Mouse (Mus musculus) midbrain, embryonic 12.5 days (tissue): ENCODE measurements around the gene Nup43. TPM values are rescaled to one million over a fixed set of nuclear protein-coding genes. Genes with fewer than 3 reads are reported as not detected.
A peak's percentile ranks its signal among the peaks of the same experiment; 100 is the strongest.

Experiments used
- ATAC-seq: fragments of 200-750 bp; cut with Nextera tagmentation; 2 replicates; pipeline ENCODE4 v1.8.0; 2017; ENCODE audit warnings: low read depth, moderate TSS enrichment, moderate library complexity; ENCODE audit not compliant: low FRiP score
- H3K27ac ChIP-seq: fragments of 300-500 bp; sonication (generic); replicated peaks from 2 replicates; pipeline ENCODE4 v1.5.1; 2016; ENCODE audit warnings: mild to moderate bottlenecking
- H3K27me3 ChIP-seq: fragments of 300-500 bp; sonication (generic); 2 replicates; pipeline ENCODE4 v1.6.1; 2016; ENCODE audit warnings: mild to moderate bottlenecking
- H3K36me3 ChIP-seq: fragments of 300-500 bp; sonication (generic); 2 replicates; pipeline ENCODE4 v1.6.1; 2016
- H3K4me1 ChIP-seq: fragments of 300-500 bp; sonication (generic); 2 replicates; pipeline ENCODE4 v1.6.1; 2016
- H3K4me2 ChIP-seq: fragments of 300-500 bp; sonication (generic); replicated peaks from 2 replicates; pipeline ENCODE4 v1.6.1; 2016; ENCODE audit warnings: mild to moderate bottlenecking, moderate library complexity
- H3K4me3 ChIP-seq: fragments of 300-500 bp; sonication (generic); 2 replicates; pipeline ENCODE4 v1.5.1; 2016; ENCODE audit warnings: mild to moderate bottlenecking
- H3K9ac ChIP-seq: fragments of 300-500 bp; sonication (generic); replicated peaks from 2 replicates; pipeline ENCODE4 v1.6.1; 2016; ENCODE audit warnings: mild to moderate bottlenecking, moderate library complexity
- H3K9me3 ChIP-seq: fragments of 300-500 bp; sonication (generic); 2 replicates; pipeline ENCODE4 v1.6.1; 2016; ENCODE audit warnings: mild to moderate bottlenecking
- WGBS: fragments of 180-500 bp; shearing (Covaris S2); methylation state at CpG from one replicate; pipeline ENCODE4 v1.1.7; 2016; 5-methylcytosine and 5-hydroxymethylcytosine counted together
- polyA plus RNA-seq: library from polyadenylated mRNA; unstranded; fragments of >200 nt; fragmentation: Nextera tagmentation; extraction: Ambion mirVana; gene quantifications from 2 replicates; pipeline ENCODE4 v1.2.1, GENCODE M21; 2016

The Nup43 gene
- polyA plus RNA-seq, 1 experiment from 2014 or later: 49.8 TPM

- Histone ChIP-seq H3K27me3 (no peaks in the 10 kb centered on the region), H3K9ac (no peak overlapping the region), H3K36me3 (peaks cover 20% of the 10 kb centered on the region), H3K27ac (no peak overlapping the region), H3K9me3 (no peaks in the 10 kb centered on the region), H3K4me2 (no peak overlapping the region), H3K4me3 (no peak overlapping the region), H3K4me1 (no peaks in the 10 kb centered on the region)
- ATAC-seq: no peak
- WGBS: 93% methylated on average over 2 of the region's 2 CpGs
Observed at GRCm38 (mm10) chr10:7651057-7651456, 16.2 kb upstream of the Nup43 start.

- peak overlapping the region; percentile 74 for H3K4me3 ChIP-seq
- ATAC-seq: peak; percentile 82
- no peaks in the 10 kb centered on the region for H3K9me3 ChIP-seq
- H3K27me3 ChIP-seq: no peaks in the 10 kb centered on the region
- H3K27ac ChIP-seq: peak overlapping the region; percentile 89
- no peaks in the 10 kb centered on the region for H3K36me3 ChIP-seq
- under 1% methylated on average over 44 of the region's 44 CpGs for WGBS
- H3K4me1 ChIP-seq: peaks cover 8% of the 10 kb centered on the region
- H3K4me2 ChIP-seq: peak overlapping the region; percentile 86
- H3K9ac ChIP-seq: peak overlapping the region; percentile 89
Observed at GRCm38 (mm10) chr10:7662471-7663141, 4.7 kb upstream of the Nup43 start.

- no peaks in the 10 kb centered on the region for H3K36me3 ChIP-seq
- peak overlapping the region; percentile 74 for H3K4me3 ChIP-seq
- H3K4me1 ChIP-seq: peaks cover 14% of the 10 kb centered on the region
- H3K27me3 ChIP-seq: no peaks in the 10 kb centered on the region
- WGBS: under 1% methylated on average over 62 of the region's 64 CpGs
- no peaks in the 10 kb centered on the region for H3K9me3 ChIP-seq
- peak; percentile 91 for ATAC-seq
- H3K27ac ChIP-seq: peak overlapping the region; percentile 89
- H3K9ac ChIP-seq: peak overlapping the region; percentile 89
- peak overlapping the region; percentile 86 for H3K4me2 ChIP-seq
Observed at GRCm38 (mm10) chr10:7663159-7664026, 3.9 kb upstream of the Nup43 start.

GRCm38 (mm10) chr10:7664027-7664526 lies 3.2 kb upstream of the Nup43 start:
- no peak for ATAC-seq
- Histone ChIP-seq H3K27me3 (no peaks in the 10 kb centered on the region), H3K9me3 (no peaks in the 10 kb centered on the region), H3K27ac (0 out of 2 replicates have a peak overlapping the region, but pooled peaks have one; percentile 89), H3K4me1 (peaks cover 17% of the 10 kb centered on the region), H3K4me2 (peak overlapping the region; percentile 86), H3K9ac (peak overlapping the region; percentile 89; the same call in 1 of the 2 replicates), H3K4me3 (peak overlapping the region; percentile 74), H3K36me3 (no peaks in the 10 kb centered on the region)
- WGBS: 74% methylated on average over 6 of the region's 6 CpGs

GRCm38 (mm10) chr10:7664889-7665288 lies 2.4 kb upstream of the Nup43 start:
- 98% methylated on average over 1 of the region's 1 CpGs for WGBS
- Histone ChIP-seq H3K4me2 (no peak overlapping the region), H3K4me3 (no peak overlapping the region), H3K27ac (no peak overlapping the region), H3K9me3 (no peaks in the 10 kb centered on the region), H3K36me3 (peaks cover 5% of the 10 kb centered on the region), H3K9ac (no peak overlapping the region), H3K4me1 (peaks cover 17% of the 10 kb centered on the region), H3K27me3 (no peaks in the 10 kb centered on the region)
- no peak for ATAC-seq

GRCm38 (mm10) chr10:7673673-7674072 lies 6.4 kb downstream of the Nup43 start:
- H3K4me3 ChIP-seq: no peak overlapping the region
- no peaks in the 10 kb centered on the region for H3K27me3 ChIP-seq
- no peak overlapping the region for H3K27ac ChIP-seq
- WGBS: 69% methylated on average over 1 of the region's 1 CpGs
- ATAC-seq: no peak
- H3K4me2 ChIP-seq: no peak overlapping the region
- no peaks in the 10 kb centered on the region for H3K9me3 ChIP-seq
- H3K36me3 ChIP-seq: peaks cover 54% of the 10 kb centered on the region
- no peak overlapping the region for H3K9ac ChIP-seq
- H3K4me1 ChIP-seq: no peaks in the 10 kb centered on the region

- peak; percentile 93 for ATAC-seq
- under 1% methylated on average over 53 of the region's 65 CpGs for WGBS
- Histone ChIP-seq H3K4me1 (peaks cover 31% of the 10 kb centered on the region), H3K4me3 (peak within 1 kb of the TSS; percentile 100), H3K9me3 (no peaks in the 10 kb centered on the region), H3K4me2 (peak within 1 kb of the TSS; percentile 74), H3K36me3 (peaks cover 31% of the 10 kb centered on the region), H3K9ac (peak within 1 kb of the TSS; percentile 99), H3K27ac (peak within 1 kb of the TSS; percentile 96), H3K27me3 (no peaks in the 10 kb centered on the region)
Observed at GRCm38 (mm10) chr10:7680731-7681301, 13.5 kb downstream of the Nup43 start, which contains the start of the genes Pcmt1 and Lats1. TSS of gene Pcmt1 (minus strand) at chr10:7681136. TSS of gene Lats1 (plus strand) at chr10:7681214.

GRCm38 (mm10) chr10:7681343-7682025 lies 14.2 kb downstream of the Nup43 start:
- ATAC-seq: peak; percentile 86
- Histone ChIP-seq H3K27ac (peak overlapping the region; percentile 96), H3K27me3 (no peaks in the 10 kb centered on the region), H3K4me1 (peaks cover 31% of the 10 kb centered on the region), H3K4me3 (peak overlapping the region; percentile 100), H3K9me3 (no peaks in the 10 kb centered on the region), H3K9ac (peak overlapping the region; percentile 99), H3K4me2 (peak overlapping the region; percentile 74), H3K36me3 (peaks cover 24% of the 10 kb centered on the region)
- WGBS: under 1% methylated on average over 63 of the region's 64 CpGs

- Histone ChIP-seq H3K9ac (peak overlapping the region; percentile 99), H3K4me3 (peak overlapping the region; percentile 100), H3K27ac (no peak overlapping the region), H3K27me3 (no peaks in the 10 kb centered on the region), H3K4me2 (peak overlapping the region; percentile 74), H3K4me1 (peaks cover 31% of the 10 kb centered on the region), H3K36me3 (peaks cover 16% of the 10 kb centered on the region), H3K9me3 (no peaks in the 10 kb centered on the region)
- ATAC-seq: no peak
- WGBS: 68% methylated on average over 3 of the region's 3 CpGs
Observed at GRCm38 (mm10) chr10:7682249-7682648, 14.9 kb downstream of the Nup43 start.

GRCm38 (mm10) chr10:7686902-7687301 lies 19.6 kb downstream of the Nup43 start:
- Histone ChIP-seq H3K4me1 (peaks cover 15% of the 10 kb centered on the region), H3K27ac (no peak overlapping the region), H3K4me3 (no peak overlapping the region), H3K36me3 (peaks cover 9% of the 10 kb centered on the region), H3K27me3 (no peaks in the 10 kb centered on the region), H3K9me3 (no peaks in the 10 kb centered on the region), H3K4me2 (no peak overlapping the region), H3K9ac (no peak overlapping the region)
- no peak for ATAC-seq
- WGBS: 95% methylated on average over 6 of the region's 6 CpGs

- ATAC-seq: no peak
- Histone ChIP-seq H3K4me1 (no peaks in the 10 kb centered on the region), H3K27ac (no peak overlapping the region), H3K4me2 (no peak overlapping the region), H3K4me3 (no peak overlapping the region), H3K9me3 (no peaks in the 10 kb centered on the region), H3K9ac (no peak overlapping the region), H3K36me3 (peaks cover 83% of the 10 kb centered on the region), H3K27me3 (no peaks in the 10 kb centered on the region)
Observed at GRCm38 (mm10) chr10:7695286-7695685, 28.0 kb downstream of the Nup43 start.
